36 mouse cellular contexts compared by ENCODE assay signal in the genomic region with DNA sequence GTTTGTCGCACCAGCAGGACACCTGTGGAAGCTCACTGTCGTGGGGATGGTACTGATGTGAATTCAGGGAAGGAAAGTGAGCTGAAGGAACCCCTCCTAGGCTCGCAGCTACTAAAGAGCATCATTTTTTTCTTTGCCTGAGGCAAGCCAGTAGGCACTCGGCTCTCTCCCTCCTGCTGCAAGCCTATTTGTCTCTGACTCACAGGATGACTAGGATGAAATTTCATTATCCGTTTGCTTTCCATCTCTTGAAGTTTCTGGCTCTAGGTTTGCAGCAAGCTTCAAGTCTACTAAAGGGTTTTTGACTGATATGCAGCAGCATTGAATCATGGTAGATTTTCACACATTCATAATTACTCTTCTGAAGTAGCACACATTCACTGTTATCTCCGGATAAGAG.
DNase-seq lines count a peak whose midpoint lies in the region; ATAC-seq and TF ChIP-seq lines count a peak whose summit lies in the region.
"Had no signal": no experiment of that assay in that cellular context is flagged by ENCODE, and none has a peak within 500 bp of the region (broad histone marks: within the 10 kb centered on the region; RNA-seq: fewer than 3 reads in every experiment).

No protein-coding gene starts in this region.

- peak overlapping the region; percentile 29 for H3K27ac ChIP-seq in layer of hippocampus, adult 2 months
- H3K27ac ChIP-seq in kidney, embryonic 14.5 days (ENCODE audit: low read depth, low read length): no peak overlapping the region
- H3K27ac ChIP-seq: embryonic facial prominence, embryonic 10.5 days; embryonic facial prominence, embryonic 15.5 days; forebrain, embryonic 13.5 days; heart, embryonic 10.5 days; heart, embryonic 15.5 days; hindbrain, embryonic 12.5 days; hindbrain, postnatal 0 days; intestine, embryonic 15.5 days; kidney, postnatal 0 days; liver, embryonic 14.5 days; midbrain, embryonic 10.5 days; neural tube, embryonic 12.5 days; stomach, embryonic 15.5 days had no signal

- TF ChIP-seq CTCF in layer of hippocampus, adult 2 months (conservative IDR thresholded peaks at IDR 0.05): no peak

- no peaks in the 10 kb centered on the region for H3K27me3 ChIP-seq in kidney, embryonic 14.5 days (ENCODE audit: control insufficient read depth, insufficient read depth, low read length)
- H3K27me3 ChIP-seq: embryonic facial prominence, embryonic 15.5 days; forebrain, embryonic 13.5 days; heart, embryonic 15.5 days; hindbrain, embryonic 12.5 days; intestine, embryonic 15.5 days; neural tube, embryonic 12.5 days; stomach, embryonic 15.5 days had no signal

- H3K4me1 ChIP-seq in kidney, embryonic 14.5 days (ENCODE audit: control insufficient read depth, insufficient read depth, low read length): no peaks in the 10 kb centered on the region
- H3K4me1 ChIP-seq: embryonic facial prominence, embryonic 15.5 days; forebrain, embryonic 13.5 days; heart, embryonic 15.5 days; intestine, embryonic 15.5 days; neural tube, embryonic 12.5 days; stomach, embryonic 15.5 days had no signal

- peak; percentile 17 for DNase-seq in adrenal gland, postnatal 14 days
- DNase-seq in adrenal gland, adult 2 months: no peak
- DNase-seq in layer of hippocampus, adult 2 months (ENCODE audit: low spot score in 2 of 2): no peak
- DNase-seq in layer of hippocampus, postnatal 36 days: no peak
- DNase-seq in retina, postnatal 1 day: peak; percentile 5
- no peak for DNase-seq in retina, embryonic 14.5 days (ENCODE audit: low spot score)
- DNase-seq in gastrocnemius, postnatal 25 days: no peak
- DNase-seq: adrenal gland, postnatal 36 days; cerebellum, adult 2 months; cerebellum, postnatal 14 days; gastrocnemius, postnatal 10 days; kidney, adult 2 months; kidney, postnatal 4 days; liver; lung, adult 2 months; lung, postnatal 14 days; right cerebral cortex, postnatal 25 days; thymus, adult 18-20 months; thymus, postnatal 25 days had no signal

- no peaks in the 10 kb centered on the region for H3K36me3 ChIP-seq in kidney, embryonic 14.5 days (ENCODE audit: control insufficient read depth, insufficient read depth, low read length)
- H3K36me3 ChIP-seq: embryonic facial prominence, embryonic 10.5 days; embryonic facial prominence, embryonic 15.5 days; G1E; heart, embryonic 10.5 days; heart, embryonic 15.5 days; hindbrain, embryonic 12.5 days; intestine, embryonic 15.5 days; midbrain, embryonic 10.5 days; neural tube, embryonic 12.5 days; stomach, embryonic 15.5 days had no signal

- no peak overlapping the region for H3K9ac ChIP-seq in kidney, embryonic 14.5 days (ENCODE audit: low read depth, low read length)
- H3K9ac ChIP-seq: embryonic facial prominence, embryonic 15.5 days; forebrain, embryonic 13.5 days; heart, embryonic 15.5 days; hindbrain, embryonic 12.5 days; intestine, embryonic 15.5 days; liver, embryonic 14.5 days; neural tube, embryonic 12.5 days; stomach, embryonic 15.5 days had no signal

- H3K4me2 ChIP-seq in kidney, embryonic 14.5 days (replicated peaks; ENCODE audit: low read depth, low read length): no peak overlapping the region
- H3K4me2 ChIP-seq: embryonic facial prominence, embryonic 15.5 days; forebrain, embryonic 13.5 days; heart, embryonic 15.5 days; hindbrain, embryonic 12.5 days; intestine, embryonic 15.5 days; neural tube, embryonic 12.5 days; stomach, embryonic 15.5 days had no signal

- H3K9me3 ChIP-seq in kidney, embryonic 14.5 days (ENCODE audit: control insufficient read depth, low read length): no peaks in the 10 kb centered on the region
- H3K9me3 ChIP-seq: embryonic facial prominence, embryonic 10.5 days; embryonic facial prominence, embryonic 15.5 days; forebrain, embryonic 13.5 days; heart, embryonic 10.5 days; heart, embryonic 15.5 days; hindbrain, embryonic 12.5 days; intestine, embryonic 15.5 days; midbrain, embryonic 10.5 days; neural tube, embryonic 12.5 days; stomach, embryonic 15.5 days had no signal

- WGBS in kidney, embryonic 14.5 days: 70% methylated on average over 6 of the region's 6 CpGs

- no peak overlapping the region for H3K4me3 ChIP-seq in layer of hippocampus, adult 2 months
- no peak overlapping the region for H3K4me3 ChIP-seq in kidney, embryonic 14.5 days (ENCODE audit: low read length)
- H3K4me3 ChIP-seq: embryonic facial prominence, embryonic 10.5 days; embryonic facial prominence, embryonic 15.5 days; forebrain, embryonic 13.5 days; heart, embryonic 10.5 days; heart, embryonic 15.5 days; hindbrain, embryonic 12.5 days; intestine, embryonic 15.5 days; midbrain, embryonic 10.5 days; myocyte; neural tube, embryonic 12.5 days; stomach, embryonic 15.5 days had no signal

- ATAC-seq in kidney, embryonic 14.5 days (ENCODE audit: low FRiP score, low TSS enrichment): no peak
- ATAC-seq: forebrain, embryonic 13.5 days; hindbrain, postnatal 0 days; intestine, embryonic 15.5 days; midbrain, embryonic 16.5 days had no signal

Comparison
In these comparisons a context has a peak if more than half of its experiments do, and no peak if none do; other contexts are left out.
1. DNase-seq: peak in adrenal gland, postnatal 14 days (single experiment) and retina, postnatal 1 day (single experiment); none in adrenal gland, adult 2 months (single experiment), layer of hippocampus, adult 2 months (0 of 2), layer of hippocampus, postnatal 36 days (0 of 2), retina, embryonic 14.5 days (single experiment) and gastrocnemius, postnatal 25 days (single experiment).